Mouse (Mus musculus) stomach, embryonic 15.5 days (tissue): Measurements from ENCODE around the gene Gm13697. TPM values are rescaled to one million over a fixed set of nuclear protein-coding genes. Genes with fewer than 3 reads are reported as not detected.
"Not testable (repeated sequence)": the region's sequence is repeated elsewhere in the genome, so short reads cannot be mapped to it uniquely, and the experiment has no call there.

Source experiments
- ATAC-seq: fragments of 200-750 bp; cut with Nextera tagmentation; 2 replicates; pipeline ENCODE4 v1.8.0; 2017; ENCODE audit warnings: low read depth, moderate number of reproducible peaks, moderate TSS enrichment; ENCODE audit not compliant: insufficient read depth, low FRiP score
- H3K27ac ChIP-seq: fragments of 300-500 bp; sonication (generic); 2 replicates; pipeline ENCODE4 v1.5.1; 2015; ENCODE audit warnings: mild to moderate bottlenecking, inconsistent platforms
- H3K27me3 ChIP-seq: fragments of 300-500 bp; sonication (generic); replicated peaks from 2 replicates; pipeline ENCODE4 v1.6.1; 2015; ENCODE audit warnings: inconsistent platforms
- H3K36me3 ChIP-seq: fragments of 300-500 bp; sonication (generic); 2 replicates; pipeline ENCODE4 v1.6.1; 2015; ENCODE audit warnings: inconsistent platforms
- H3K4me1 ChIP-seq: fragments of 300-500 bp; sonication (generic); 2 replicates; pipeline ENCODE4 v1.6.1; 2015; ENCODE audit warnings: inconsistent platforms
- H3K4me2 ChIP-seq: fragments of 300-500 bp; sonication (generic); 2 replicates; pipeline ENCODE4 v1.6.1; 2015; ENCODE audit warnings: mild to moderate bottlenecking, inconsistent platforms
- H3K4me3 ChIP-seq: fragments of 300-500 bp; sonication (generic); replicated peaks from 2 replicates; pipeline ENCODE4 v1.5.1; 2015; ENCODE audit warnings: inconsistent platforms
- H3K9ac ChIP-seq: fragments of 300-500 bp; sonication (generic); 2 replicates; pipeline ENCODE4 v1.6.1; 2015; ENCODE audit warnings: inconsistent platforms
- H3K9me3 ChIP-seq: fragments of 300-500 bp; sonication (generic); 2 replicates; pipeline ENCODE4 v1.6.1; 2016; ENCODE audit warnings: inconsistent platforms
- whole genome bisulfite sequencing: fragments of 180-500 bp; shearing (Covaris S2); methylation state at CpG from one replicate; pipeline ENCODE4 v1.1.7; 2015; 5-methylcytosine and 5-hydroxymethylcytosine counted together
- polyA plus RNA-seq: library from polyadenylated mRNA; unstranded; fragments of >200 nt; fragmentation: Nextera tagmentation; extraction: Ambion mirVana; gene quantifications from 2 replicates; pipeline ENCODE4 v1.2.1, GENCODE M21; 2015

Gm13697 gene
- polyA plus RNA-seq, 1 experiment from 2014 or later: 0.09 TPM

- no peak overlapping the region for H3K4me3 ChIP-seq
- H3K4me1 ChIP-seq: no peaks in the 10 kb centered on the region
- no peaks in the 10 kb centered on the region for H3K27me3 ChIP-seq
- 28% methylated on average over 1 of the region's 1 CpGs for WGBS
- H3K27ac ChIP-seq: no peak overlapping the region
- no peak overlapping the region for H3K9ac ChIP-seq
- no peak for ATAC-seq
- no peaks in the 10 kb centered on the region for H3K9me3 ChIP-seq
- no peaks in the 10 kb centered on the region for H3K36me3 ChIP-seq
- H3K4me2 ChIP-seq: no peak overlapping the region
Measured at GRCm38 (mm10) chr2:84008913-84009312, 24.4 kb downstream of the Gm13697 start.

- H3K27ac ChIP-seq: no peak overlapping the region
- 65% methylated on average over 3 of the region's 3 CpGs for WGBS
- ATAC-seq: no peak
- no peak overlapping the region for H3K4me2 ChIP-seq
- no peaks in the 10 kb centered on the region for H3K9me3 ChIP-seq
- H3K4me1 ChIP-seq: no peaks in the 10 kb centered on the region
- H3K4me3 ChIP-seq: no peak overlapping the region
- no peaks in the 10 kb centered on the region for H3K27me3 ChIP-seq
- H3K36me3 ChIP-seq: no peaks in the 10 kb centered on the region
- no peak overlapping the region for H3K9ac ChIP-seq
Measured at GRCm38 (mm10) chr2:84009818-84010217, 25.3 kb downstream of the Gm13697 start.

- no peaks in the 10 kb centered on the region for H3K36me3 ChIP-seq
- H3K9me3 ChIP-seq: no peaks in the 10 kb centered on the region
- H3K27ac ChIP-seq: no peak overlapping the region
- ATAC-seq: no peak
- H3K9ac ChIP-seq: no peak overlapping the region
- no peaks in the 10 kb centered on the region for H3K27me3 ChIP-seq
- H3K4me2 ChIP-seq: no peak overlapping the region
- H3K4me3 ChIP-seq: no peak overlapping the region
- no peaks in the 10 kb centered on the region for H3K4me1 ChIP-seq
- 56% methylated on average over 6 of the region's 6 CpGs for WGBS
Measured at GRCm38 (mm10) chr2:84014572-84014971, 30.0 kb downstream of the Gm13697 start.

- WGBS: 73% methylated on average over 5 of the region's 5 CpGs
- H3K27me3 ChIP-seq, ATAC-seq, H3K4me2 ChIP-seq, H3K27ac ChIP-seq, H3K9me3 ChIP-seq, H3K4me1 ChIP-seq, H3K36me3 ChIP-seq, H3K9ac ChIP-seq, H3K4me3 ChIP-seq: not testable (repeated sequence)
Measured at GRCm38 (mm10) chr2:84016291-84016690, 31.7 kb downstream of the Gm13697 start.

GRCm38 (mm10) chr2:84018330-84018729 lies 33.8 kb downstream of the Gm13697 start:
- Histone ChIP-seq H3K4me3 (no peak overlapping the region), H3K4me1 (no peaks in the 10 kb centered on the region), H3K36me3 (no peaks in the 10 kb centered on the region), H3K27ac (no peak overlapping the region), H3K9me3 (no peaks in the 10 kb centered on the region), H3K9ac (no peak overlapping the region), H3K4me2 (no peak overlapping the region), H3K27me3 (no peaks in the 10 kb centered on the region)
- WGBS: 46% methylated on average over 3 of the region's 3 CpGs
- no peak for ATAC-seq

- H3K9ac ChIP-seq: no peak overlapping the region
- H3K4me1 ChIP-seq: no peaks in the 10 kb centered on the region
- ATAC-seq: peak; percentile 63
- 65% methylated on average over 8 of the region's 8 CpGs for WGBS
- H3K4me2 ChIP-seq: no peak overlapping the region
- H3K9me3 ChIP-seq: no peaks in the 10 kb centered on the region
- no peaks in the 10 kb centered on the region for H3K27me3 ChIP-seq
- no peaks in the 10 kb centered on the region for H3K36me3 ChIP-seq
- H3K4me3 ChIP-seq: no peak overlapping the region
- no peak overlapping the region for H3K27ac ChIP-seq
Measured at GRCm38 (mm10) chr2:84019519-84020305, 35.2 kb downstream of the Gm13697 start.

GRCm38 (mm10) chr2:84021930-84022329 lies 37.4 kb downstream of the Gm13697 start:
- Histone ChIP-seq H3K4me1 (no peaks in the 10 kb centered on the region), H3K27ac (no peak overlapping the region), H3K36me3 (no peaks in the 10 kb centered on the region), H3K4me3 (no peak overlapping the region), H3K9me3 (no peaks in the 10 kb centered on the region), H3K4me2 (no peak overlapping the region), H3K9ac (no peak overlapping the region), H3K27me3 (no peaks in the 10 kb centered on the region)
- 81% methylated on average over 2 of the region's 2 CpGs for WGBS
- ATAC-seq: no peak

- 74% methylated on average over 2 of the region's 2 CpGs for WGBS
- Histone ChIP-seq H3K4me1 (no peaks in the 10 kb centered on the region), H3K36me3 (no peaks in the 10 kb centered on the region), H3K4me3 (no peak overlapping the region), H3K27me3 (no peaks in the 10 kb centered on the region), H3K27ac (no peak overlapping the region), H3K9me3 (no peaks in the 10 kb centered on the region), H3K4me2 (no peak overlapping the region), H3K9ac (no peak overlapping the region)
- ATAC-seq: no peak
Measured at GRCm38 (mm10) chr2:84022905-84023304, 38.4 kb downstream of the Gm13697 start.

GRCm38 (mm10) chr2:84023319-84023718 lies 38.8 kb downstream of the Gm13697 start:
- H3K27ac ChIP-seq: no peak overlapping the region
- no peak overlapping the region for H3K9ac ChIP-seq
- no peaks in the 10 kb centered on the region for H3K27me3 ChIP-seq
- no peak for ATAC-seq
- no peak overlapping the region for H3K4me2 ChIP-seq
- no peaks in the 10 kb centered on the region for H3K36me3 ChIP-seq
- no peak overlapping the region for H3K4me3 ChIP-seq
- H3K9me3 ChIP-seq: no peaks in the 10 kb centered on the region
- WGBS: 62% methylated on average over 2 of the region's 2 CpGs
- no peaks in the 10 kb centered on the region for H3K4me1 ChIP-seq

- Histone ChIP-seq H3K9me3 (no peaks in the 10 kb centered on the region), H3K4me3 (no peak overlapping the region), H3K4me1 (no peaks in the 10 kb centered on the region), H3K9ac (no peak overlapping the region), H3K27me3 (no peaks in the 10 kb centered on the region), H3K4me2 (no peak overlapping the region), H3K27ac (no peak overlapping the region), H3K36me3 (no peaks in the 10 kb centered on the region)
- WGBS: 73% methylated on average over 4 of the region's 4 CpGs
- ATAC-seq: no peak
Measured at GRCm38 (mm10) chr2:84025217-84025616, 40.7 kb downstream of the Gm13697 start.

- Histone ChIP-seq H3K36me3 (no peaks in the 10 kb centered on the region), H3K4me1 (no peaks in the 10 kb centered on the region), H3K9ac (no peak overlapping the region), H3K4me3 (no peak overlapping the region), H3K4me2 (no peak overlapping the region), H3K9me3 (no peaks in the 10 kb centered on the region), H3K27ac (no peak overlapping the region), H3K27me3 (no peaks in the 10 kb centered on the region)
- WGBS: 82% methylated on average over 2 of the region's 2 CpGs
- no peak for ATAC-seq
Measured at GRCm38 (mm10) chr2:84032505-84032904, 48.0 kb downstream of the Gm13697 start.

- WGBS: 75% methylated on average over 4 of the region's 4 CpGs
- no peak overlapping the region for H3K27ac ChIP-seq
- no peak overlapping the region for H3K4me3 ChIP-seq
- H3K4me1 ChIP-seq: no peaks in the 10 kb centered on the region
- no peak for ATAC-seq
- H3K9me3 ChIP-seq: no peaks in the 10 kb centered on the region
- no peak overlapping the region for H3K4me2 ChIP-seq
- no peak overlapping the region for H3K9ac ChIP-seq
- no peaks in the 10 kb centered on the region for H3K36me3 ChIP-seq
- H3K27me3 ChIP-seq: no peaks in the 10 kb centered on the region
Measured at GRCm38 (mm10) chr2:84035997-84036396, 51.5 kb downstream of the Gm13697 start.
